Mouse (Mus musculus): ENCODE results near the gene Slc9a9.

The Slc9a9 gene

GRCm38 (mm10) chr9:94732599-94733287 lies 63.0 kb downstream of the Slc9a9 start:
- DNase-seq (ENCODE audit: low spot score in 2 of 2): no peak

- no peak for DNase-seq (ENCODE audit: low spot score in 2 of 2)
These were observed 64.6 kb downstream of the Slc9a9 start for GRCm38 (mm10) chr9:94734320-94734719.

- no peak for DNase-seq (ENCODE audit: low spot score in 2 of 2)
These were observed 67.5 kb downstream of the Slc9a9 start for GRCm38 (mm10) chr9:94737226-94737625.

GRCm38 (mm10) chr9:94738555-94739427 lies 69.1 kb downstream of the Slc9a9 start:
- DNase-seq (ENCODE audit: low spot score in 2 of 2): peak; percentile 31 to 65

- DNase-seq (ENCODE audit: low spot score in 2 of 2): no peak
These were observed 71.1 kb downstream of the Slc9a9 start for GRCm38 (mm10) chr9:94740841-94741240.

- peak in 1 of 2 experiments; percentile 21 for DNase-seq (ENCODE audit: low spot score in 2 of 2)
These were observed 73.6 kb downstream of the Slc9a9 start for GRCm38 (mm10) chr9:94743291-94743690.

GRCm38 (mm10) chr9:94748503-94748902 lies 78.8 kb downstream of the Slc9a9 start:
- no peak for DNase-seq (ENCODE audit: low spot score in 2 of 2)

GRCm38 (mm10) chr9:94750187-94750586 lies 80.5 kb downstream of the Slc9a9 start:
- no peak for DNase-seq (ENCODE audit: low spot score in 2 of 2)

- DNase-seq (ENCODE audit: low spot score in 2 of 2): no peak
These were observed 81.4 kb downstream of the Slc9a9 start for GRCm38 (mm10) chr9:94750935-94751637.

GRCm38 (mm10) chr9:94751638-94752021 lies 81.9 kb downstream of the Slc9a9 start:
- no peak for DNase-seq (ENCODE audit: low spot score in 2 of 2)

GRCm38 (mm10) chr9:94752121-94752520 lies 82.4 kb downstream of the Slc9a9 start:
- DNase-seq (ENCODE audit: low spot score in 2 of 2): no peak

- no peak for DNase-seq (ENCODE audit: low spot score in 2 of 2)
These were observed 90.2 kb downstream of the Slc9a9 start for GRCm38 (mm10) chr9:94759904-94760303.

- DNase-seq (ENCODE audit: low spot score in 2 of 2): no peak
These were observed 98.4 kb downstream of the Slc9a9 start for GRCm38 (mm10) chr9:94768114-94768513.

- no peak for DNase-seq (ENCODE audit: low spot score in 2 of 2)
These were observed 98.8 kb downstream of the Slc9a9 start for GRCm38 (mm10) chr9:94768524-94768923.

- DNase-seq (ENCODE audit: low spot score in 2 of 2): no peak
These were observed 103.6 kb downstream of the Slc9a9 start for GRCm38 (mm10) chr9:94773357-94773756.

GRCm38 (mm10) chr9:94788261-94788660 lies 118.6 kb downstream of the Slc9a9 start:
- DNase-seq (ENCODE audit: low spot score in 2 of 2): no peak

- DNase-seq (ENCODE audit: low spot score in 2 of 2): no peak
These were observed 121.3 kb downstream of the Slc9a9 start for GRCm38 (mm10) chr9:94790966-94791365.

GRCm38 (mm10) chr9:94803073-94803472 lies 133.4 kb downstream of the Slc9a9 start:
- no peak for DNase-seq (ENCODE audit: low spot score in 2 of 2)

- no peak for DNase-seq (ENCODE audit: low spot score in 2 of 2)
These were observed 135.8 kb downstream of the Slc9a9 start for GRCm38 (mm10) chr9:94805506-94805905.

- DNase-seq (ENCODE audit: low spot score in 2 of 2): no peak
These were observed 145.8 kb downstream of the Slc9a9 start for GRCm38 (mm10) chr9:94815518-94815917.

- no peak for DNase-seq (ENCODE audit: low spot score in 2 of 2)
These were observed 151.6 kb downstream of the Slc9a9 start for GRCm38 (mm10) chr9:94821268-94821667.

- DNase-seq (ENCODE audit: low spot score in 2 of 2): no peak
These were observed 164.1 kb downstream of the Slc9a9 start for GRCm38 (mm10) chr9:94833836-94834235.
